Mouse (Mus musculus) E14TG2a.4 (cell line): Measurements from ENCODE around the gene Clic4.

Experiments used
- CTCF ChIP-seq: conservative IDR thresholded peaks from 2 replicates; pipeline ENCODE4 v1.5.1; 2014; ENCODE audit warnings: low read length
- NANOG ChIP-seq: IDR thresholded peaks from 2 replicates; pipeline ENCODE4 v1.6.1; 2014; ENCODE audit warnings: borderline replicate concordance, low read length, mixed read lengths
- POU5F1 ChIP-seq: IDR thresholded peaks from 2 replicates; pipeline ENCODE4 v1.6.1; 2014; ENCODE audit warnings: low read length, borderline replicate concordance

GRCm38 (mm10) chr4:135283417-135283816 lies 10.8 kb upstream of the Clic4 start:
- TF ChIP-seq CTCF (no peak), POU5F1 (no peak), NANOG (no peak)
